Mouse (Mus musculus) heart, adult 2 months (tissue): ENCODE data around the gene Boll.

Experiments used
- CTCF ChIP-seq: fragments of 200-600 bp; IDR thresholded peaks from 2 replicates; pipeline ENCODE4 v1.8.1; 2022; ENCODE audit warnings: antibody characterized with exemption, mild to moderate bottlenecking, moderate library complexity
- EP300 ChIP-seq: fragments of 200-500 bp; IDR thresholded peaks from 2 replicates; pipeline ENCODE4 v1.6.1; 2011; ENCODE audit warnings: low read depth, low read length, control low read depth; ENCODE audit not compliant: insufficient read depth
- POLR2A ChIP-seq: fragments of 200-500 bp; IDR thresholded peaks from 2 replicates; pipeline ENCODE4 v1.6.1; 2011; ENCODE audit warnings: mild to moderate bottlenecking, low read depth, low read length, control low read depth; ENCODE audit not compliant: insufficient read depth

GRCm38 (mm10) chr1:55228256-55228884 is 134.9 kb downstream of the Boll start:
- TF ChIP-seq POLR2A: no peak
- no peak for TF ChIP-seq EP300
- TF ChIP-seq CTCF: no peak
